Mouse (Mus musculus): ENCODE results near the gene Gramd4. TPM values are rescaled to one million over a fixed set of nuclear protein-coding genes. Genes with fewer than 3 reads are reported as not detected.

Gene Gramd4
- total RNA-seq, 2 experiments from 2014 or later: 30.1 to 33.6 TPM

GRCm38 (mm10) chr15:86071166-86071565 is 13.7 kb downstream of the Gramd4 start:
- no peak for DNase-seq

DNA sequence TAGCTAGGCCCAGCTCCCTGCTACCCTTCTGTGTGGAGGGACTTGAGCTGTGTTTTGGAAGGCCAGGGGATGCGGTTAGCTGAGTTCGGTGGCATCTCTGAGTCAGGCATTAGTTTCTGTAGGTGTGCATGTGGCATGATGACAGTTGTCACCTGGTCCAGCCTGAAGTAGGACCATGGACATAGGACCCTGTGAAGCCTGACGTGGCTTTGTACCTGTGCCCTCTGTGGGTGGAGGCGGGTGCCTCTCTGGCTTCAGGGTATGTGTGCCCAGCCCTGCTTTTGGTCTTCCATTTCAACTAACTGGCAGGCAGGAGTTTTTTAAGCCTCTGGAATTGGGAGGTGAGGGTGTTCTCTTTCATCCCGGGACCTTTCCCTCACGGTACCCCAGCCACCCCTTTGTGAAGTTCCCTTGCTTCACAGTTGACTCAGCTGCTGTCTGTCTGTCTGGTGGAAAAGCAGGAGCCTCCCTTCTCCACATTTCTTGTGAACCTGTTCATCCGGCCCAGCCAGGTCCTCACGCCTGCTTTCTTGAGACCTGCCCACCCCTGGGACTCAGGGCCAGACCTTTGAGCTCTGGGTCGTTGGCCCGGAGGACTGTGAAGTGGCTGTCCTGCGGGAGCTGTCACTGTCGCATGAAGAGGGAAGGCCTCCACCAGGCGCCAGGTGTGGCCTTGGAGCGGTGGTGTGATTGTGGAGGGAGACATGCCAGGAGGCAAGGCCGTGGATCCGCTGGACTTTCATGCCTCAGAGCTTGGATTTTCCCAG is 16.9 kb downstream of the Gramd4 start:
- no peak for DNase-seq

GRCm38 (mm10) chr15:86075305-86076047 is 18.0 kb downstream of the Gramd4 start:
- DNase-seq: no peak

- DNase-seq: no peak
Measured at GRCm38 (mm10) chr15:86076048-86076315, 18.5 kb downstream of the Gramd4 start.

DNA sequence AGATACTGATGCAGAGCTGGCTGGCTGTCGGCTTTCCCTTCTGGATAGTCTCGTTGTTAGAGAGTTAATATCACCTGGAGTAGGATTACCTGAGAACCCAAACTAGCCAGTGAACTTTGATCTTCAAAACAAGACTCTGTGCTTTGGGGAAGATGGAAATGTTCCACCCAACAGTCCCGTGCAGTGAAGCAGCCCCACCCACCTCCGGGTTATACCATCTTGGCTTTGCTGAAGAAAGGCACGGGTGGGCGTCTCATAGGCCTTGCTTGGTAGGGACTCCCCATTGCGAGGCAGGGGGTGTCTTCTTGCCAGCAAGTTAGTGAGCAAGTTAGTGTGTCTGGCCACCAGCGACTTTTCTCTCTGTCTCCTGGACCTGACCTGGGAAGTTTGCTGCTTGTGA is 18.9 kb downstream of the Gramd4 start:
- DNase-seq: no peak

GRCm38 (mm10) chr15:86077934-86078333 is 20.4 kb downstream of the Gramd4 start:
- no peak for DNase-seq

DNA sequence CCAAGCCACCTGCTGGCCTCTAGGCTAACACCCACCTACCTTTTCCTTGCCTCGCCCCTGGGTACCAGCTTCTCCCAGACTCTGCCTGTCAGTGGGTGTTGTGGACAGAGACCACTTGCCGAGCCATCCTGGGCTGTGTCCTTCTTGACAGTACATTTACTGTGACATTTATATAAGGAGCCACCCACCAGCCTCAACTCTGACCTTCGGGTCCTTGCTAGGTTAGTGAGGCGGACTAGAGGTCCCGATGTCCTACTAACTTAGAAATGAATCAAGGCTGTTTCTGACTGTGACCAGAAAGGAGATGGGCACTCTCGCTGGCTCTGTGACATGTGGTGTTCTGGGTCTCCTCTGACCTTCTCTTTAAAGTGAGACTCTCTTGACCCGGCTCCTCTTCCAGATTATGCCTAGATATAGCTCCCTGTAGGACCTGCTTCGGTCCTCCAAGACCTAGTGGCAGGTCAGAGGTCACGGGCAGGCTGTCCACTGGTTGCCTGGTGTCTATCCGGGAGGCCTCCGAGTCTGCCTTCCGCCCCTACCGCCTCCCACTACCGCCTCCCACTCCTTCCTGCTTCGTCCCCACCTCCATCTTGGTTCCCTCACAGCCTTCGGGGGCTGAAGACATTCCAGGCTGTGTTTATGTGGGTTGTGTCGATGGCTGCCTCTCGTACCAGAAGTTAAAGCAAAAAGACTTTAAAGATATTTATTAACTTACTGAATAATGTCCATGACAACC is 21.2 kb downstream of the Gramd4 start:
- no peak for DNase-seq

GRCm38 (mm10) chr15:86079467-86079866 is 22.0 kb downstream of the Gramd4 start:
- peak; percentile 45 for DNase-seq

DNA sequence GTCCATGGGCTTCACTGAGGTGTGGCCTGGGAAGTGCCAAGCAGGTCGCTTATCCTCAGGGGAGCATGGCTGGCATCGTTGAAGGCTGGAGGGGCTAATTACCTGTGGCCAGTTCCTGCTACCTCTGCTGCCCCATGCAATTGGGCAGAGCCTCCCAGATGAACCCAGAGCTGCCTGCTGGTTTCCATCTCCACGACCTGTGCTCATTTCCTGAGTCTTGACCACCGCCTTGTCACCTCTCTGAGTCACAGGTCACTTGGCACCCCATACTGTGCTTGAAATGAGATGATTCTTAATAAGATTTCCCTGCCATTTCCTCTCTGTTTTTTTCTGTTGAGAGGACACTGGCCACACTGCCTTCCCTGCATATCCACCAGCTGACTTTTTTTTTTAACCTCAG is 22.4 kb downstream of the Gramd4 start:
- DNase-seq: peak; percentile 35

DNA sequence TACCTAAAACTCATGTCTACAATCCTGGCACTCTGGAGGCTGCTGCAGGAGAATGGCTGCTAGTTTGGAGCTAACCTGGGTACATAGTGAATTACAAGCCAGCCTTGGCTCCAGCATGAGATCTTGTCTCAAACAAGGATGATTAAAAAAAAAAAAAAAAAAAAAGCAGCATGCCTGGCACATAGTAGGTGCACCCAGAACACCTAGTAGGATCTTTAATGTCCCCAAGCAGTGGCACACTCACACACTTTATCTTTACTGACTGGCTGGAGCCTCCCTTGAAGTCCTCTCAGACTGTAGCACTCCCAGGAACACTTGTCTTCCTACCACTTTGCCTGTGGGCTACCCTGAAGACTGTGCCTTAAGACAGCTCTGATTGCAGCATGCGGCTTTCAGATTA is 22.9 kb downstream of the Gramd4 start:
- no peak for DNase-seq

GRCm38 (mm10) chr15:86081654-86082053 is 24.2 kb downstream of the Gramd4 start:
- DNase-seq: no peak

GRCm38 (mm10) chr15:86082551-86082961 is 25.1 kb downstream of the Gramd4 start:
- no peak for DNase-seq

DNA sequence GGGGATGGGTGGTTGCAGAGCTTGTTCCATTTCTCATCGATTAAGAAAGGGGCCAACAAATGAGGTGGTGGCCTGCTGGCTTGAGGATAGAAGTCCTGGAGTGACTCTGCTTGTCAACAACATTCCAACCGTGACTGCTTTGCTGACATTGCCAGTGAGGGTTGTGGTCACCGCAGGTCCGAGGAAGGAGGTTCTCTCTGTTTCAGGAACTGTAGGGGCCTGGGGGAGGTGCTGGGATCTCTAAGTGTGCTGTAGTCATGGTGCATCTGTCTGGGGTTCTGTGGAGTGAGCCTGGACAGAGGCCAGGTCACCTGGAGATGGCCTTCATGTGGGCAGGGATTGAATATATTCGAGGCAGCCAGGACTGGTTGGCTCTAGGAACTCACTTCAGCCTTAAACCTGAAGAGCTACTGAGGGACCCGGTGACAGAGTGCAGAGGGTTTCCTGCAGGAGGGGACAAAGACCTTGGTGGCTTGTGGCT is 25.8 kb downstream of the Gramd4 start:
- DNase-seq: no peak

GRCm38 (mm10) chr15:86085301-86086225 is 28.1 kb downstream of the Gramd4 start:
- peak; percentile 72 for DNase-seq

- DNase-seq: peak; percentile 53
Measured at GRCm38 (mm10) chr15:86086291-86086706, 28.8 kb downstream of the Gramd4 start.

DNA sequence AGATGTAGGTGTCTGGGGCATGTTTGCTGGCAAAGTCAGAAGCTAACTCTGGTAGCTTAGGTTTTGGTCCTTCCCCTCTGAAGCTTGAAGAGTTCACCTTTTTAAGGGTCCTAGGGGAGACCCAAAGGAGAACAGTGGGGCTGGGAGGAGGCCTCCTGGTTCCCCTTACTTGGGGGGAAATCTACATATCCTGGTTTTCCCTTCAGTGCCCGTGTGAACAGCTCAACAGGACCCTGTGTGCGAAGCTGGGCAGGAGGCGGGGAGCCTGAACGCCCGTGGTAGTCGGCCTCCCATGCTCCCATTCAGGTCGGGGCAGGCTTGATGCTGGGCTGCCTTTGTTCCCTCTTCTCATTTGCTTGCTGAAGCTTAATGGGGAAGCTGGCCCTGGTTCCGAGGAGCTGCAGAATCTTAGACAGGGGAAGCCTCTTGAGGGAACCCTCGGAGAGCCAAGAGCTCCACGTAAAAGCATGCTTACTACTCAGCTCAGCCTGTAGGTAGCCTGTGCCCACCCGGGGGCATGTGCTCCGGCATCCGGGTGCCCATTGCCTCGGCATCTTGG is 30.2 kb downstream of the Gramd4 start:
- DNase-seq: no peak

DNA sequence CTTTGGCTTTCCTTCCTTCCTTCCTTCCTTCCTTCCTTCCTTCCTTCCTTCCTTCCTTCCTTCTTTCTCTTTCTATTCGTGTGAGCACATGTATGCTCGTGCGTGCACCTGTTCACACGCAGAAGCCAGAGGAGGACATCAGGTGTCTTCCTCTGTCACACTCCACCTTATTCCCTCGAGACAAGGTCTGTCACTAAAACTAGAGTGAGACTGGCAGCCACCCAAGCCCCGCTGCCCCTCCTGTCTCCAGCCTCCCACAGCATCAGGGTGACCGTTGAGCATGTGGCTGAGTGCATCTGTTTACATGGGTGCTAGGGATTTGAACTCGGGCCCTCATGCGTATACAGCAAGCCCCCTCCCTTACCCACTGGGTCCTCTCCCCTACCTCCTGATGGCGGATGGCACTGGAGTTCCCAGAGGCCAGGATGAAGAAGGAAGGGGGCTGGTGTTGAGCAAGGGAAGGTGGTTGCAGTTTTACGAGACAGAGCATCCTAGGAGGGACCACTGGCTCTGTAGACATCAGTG is 30.8 kb downstream of the Gramd4 start:
- DNase-seq: no peak

GRCm38 (mm10) chr15:86089091-86089744 is 31.7 kb downstream of the Gramd4 start:
- no peak for DNase-seq

DNA sequence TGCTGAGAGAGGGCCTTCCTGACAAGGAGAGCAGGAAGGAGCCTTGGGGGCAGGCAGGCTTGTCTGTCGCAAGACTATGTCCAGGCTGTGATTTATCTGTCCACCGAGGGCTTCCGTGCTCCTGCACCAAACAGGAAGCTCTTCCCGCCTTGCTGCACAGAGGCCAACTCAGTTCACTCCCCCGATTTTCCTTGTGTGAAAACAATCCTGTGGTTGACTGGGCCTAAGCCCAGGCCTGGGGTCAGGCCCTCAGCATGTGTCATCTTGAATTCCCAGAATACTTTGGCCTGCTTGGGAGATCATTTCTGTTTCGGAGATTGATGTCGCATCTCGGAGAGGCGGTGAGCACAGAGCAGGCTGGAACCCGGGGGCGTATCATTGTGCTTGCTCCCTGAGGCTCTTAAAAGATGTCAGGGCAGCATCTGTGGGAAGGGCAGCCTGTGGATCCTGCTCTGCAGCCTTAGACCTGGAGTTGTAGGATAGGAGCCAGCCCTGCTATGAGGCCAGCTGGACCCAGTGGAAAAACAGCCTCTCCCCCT is 32.6 kb downstream of the Gramd4 start:
- peak; percentile 74 for DNase-seq

GRCm38 (mm10) chr15:86090578-86090977 is 33.1 kb downstream of the Gramd4 start:
- DNase-seq: no peak
